Mouse (Mus musculus) testis, adult 2 months (tissue): ENCODE results near the gene 9130008F23Rik.

Experiments used
- CTCF ChIP-seq: fragments of 200-500 bp; IDR thresholded peaks from 2 replicates; pipeline ENCODE4 v1.5.1; 2012; ENCODE audit warnings: low read depth, mild to moderate bottlenecking, inconsistent platforms, low read length, moderate library complexity; ENCODE audit not compliant: control insufficient read depth, insufficient read depth, insufficient replicate concordance
- POLR2A ChIP-seq: fragments of 200-500 bp; IDR thresholded peaks from 2 replicates; pipeline ENCODE4 v1.6.1; 2012; ENCODE audit warnings: low read depth, mild to moderate bottlenecking, inconsistent platforms, low read length, moderate library complexity; ENCODE audit not compliant: control insufficient read depth

DNA sequence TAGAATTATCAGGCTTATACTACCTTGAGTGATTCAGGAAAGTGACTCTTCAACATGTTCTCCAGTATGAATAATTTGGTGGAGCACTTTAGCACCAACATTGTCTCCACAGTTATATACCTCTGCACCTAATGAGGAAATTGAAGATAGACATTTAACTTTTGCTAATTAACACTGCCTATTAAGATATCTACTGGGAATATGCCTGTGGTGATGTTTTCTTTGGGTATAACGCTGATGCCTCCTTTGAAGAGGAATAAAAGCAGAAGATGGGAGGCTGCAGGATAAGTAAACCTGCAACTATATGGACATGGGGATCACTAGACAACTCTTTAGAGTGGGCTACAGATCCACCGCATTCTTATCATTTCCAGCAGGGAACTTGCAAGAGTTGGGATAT is 33.9 kb upstream of the 9130008F23Rik start, which contains the start of gene Glyatl3:
- TF ChIP-seq POLR2A = no peak
- no peak for TF ChIP-seq CTCF
